Mouse (Mus musculus) left cerebral cortex, postnatal 10 days (tissue): ENCODE measurements at regions not wholly inside any gene's neighbourhood (a gene's known extent, or its start where the extent isn't known, plus 50 kb on each side); places are given as distances from the start of the nearest gene placed in this dataset.

Source experiments
- DNase-seq, 2 experiments: peaks; one replicate each; pipeline ENCODE4 v3.0.0; 2021 to 2022; ENCODE audit warnings: low spot score in 2 of 2, mixed read lengths in 1 of 2; ENCODE audit errors: extremely low spot score in 1 of 2
- intact Hi-C: fragments of 180-260 bp; cut with DNase I; formaldehyde crosslinking; loops from one replicate; pipeline ENCODE4 v1.15.1; 2025

DNA sequence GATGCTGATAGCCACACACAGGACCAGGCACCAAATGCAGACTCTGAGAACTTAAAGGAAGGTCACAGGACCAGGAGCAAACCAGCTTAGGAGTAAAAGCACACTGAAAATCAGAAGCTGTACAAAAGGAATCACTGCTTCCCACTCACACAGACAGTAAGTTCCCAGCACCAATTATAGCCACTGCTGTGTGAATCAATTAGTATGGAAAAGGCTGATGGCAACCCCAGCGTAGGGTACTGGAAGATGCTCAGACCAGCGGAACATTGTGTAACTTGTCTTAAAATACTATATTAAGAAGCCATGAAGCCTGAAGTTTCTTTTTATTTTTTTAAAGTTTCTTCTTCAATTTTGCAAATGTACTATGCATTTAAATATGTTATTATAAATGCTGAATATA lies 115.8 kb downstream of the Lnpk start:
- DNase-seq = no peak
- intact Hi-C loops = no loop called here

DNA sequence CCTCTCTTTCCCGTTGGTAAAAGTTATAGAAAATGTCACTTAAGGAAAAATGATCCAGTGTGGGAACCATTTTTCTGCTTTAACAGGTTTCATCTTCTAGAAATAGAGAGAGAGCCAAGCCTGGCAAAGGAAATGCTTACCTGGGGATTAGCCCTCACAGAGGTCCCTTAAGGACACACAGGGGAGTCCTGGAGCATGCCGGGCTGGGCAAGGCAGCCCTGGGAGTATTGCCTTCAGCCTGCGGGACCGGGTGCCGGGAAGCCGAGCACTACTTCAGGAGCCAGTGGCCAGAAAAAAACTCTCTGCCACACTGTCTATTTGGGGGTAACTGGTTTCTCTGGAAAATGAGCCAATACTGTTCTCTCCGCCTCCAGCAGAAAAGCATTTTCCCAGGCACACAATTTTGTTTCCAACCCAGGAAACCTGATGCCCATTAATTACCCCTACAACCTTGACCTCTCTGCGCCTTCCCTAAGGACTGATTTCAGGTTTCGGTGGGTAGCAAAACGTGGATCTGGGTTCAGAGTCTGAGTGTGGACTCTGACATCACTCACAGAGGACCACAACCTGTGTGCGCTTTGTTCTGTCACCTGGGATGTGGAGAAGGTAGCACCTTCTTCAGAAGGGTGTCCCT lies 117.9 kb downstream of the Lnpk start:
- intact Hi-C loops = no loop called here
- DNase-seq = no peak

DNA sequence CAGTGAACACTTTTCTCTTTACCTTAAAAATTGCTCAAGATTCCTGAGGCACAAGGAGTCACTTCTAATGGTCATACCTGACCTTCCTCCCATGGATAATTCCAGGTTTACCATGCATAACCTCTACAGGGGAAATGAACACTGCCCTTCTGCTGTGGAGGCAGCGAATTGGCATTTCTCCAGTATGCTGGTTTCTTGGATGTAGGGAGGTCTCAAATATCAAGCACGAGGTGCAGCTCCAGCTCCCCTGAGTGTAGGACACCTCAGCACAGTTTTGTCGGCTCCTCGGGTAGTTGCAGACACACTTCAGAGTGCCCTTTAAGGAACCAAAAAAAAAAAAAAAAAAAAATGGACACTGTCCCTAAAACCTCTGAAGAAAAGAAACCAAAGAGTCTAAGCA lies 124.8 kb downstream of the Lnpk start:
- intact Hi-C loops = no loop called here
- no peak for DNase-seq

DNA sequence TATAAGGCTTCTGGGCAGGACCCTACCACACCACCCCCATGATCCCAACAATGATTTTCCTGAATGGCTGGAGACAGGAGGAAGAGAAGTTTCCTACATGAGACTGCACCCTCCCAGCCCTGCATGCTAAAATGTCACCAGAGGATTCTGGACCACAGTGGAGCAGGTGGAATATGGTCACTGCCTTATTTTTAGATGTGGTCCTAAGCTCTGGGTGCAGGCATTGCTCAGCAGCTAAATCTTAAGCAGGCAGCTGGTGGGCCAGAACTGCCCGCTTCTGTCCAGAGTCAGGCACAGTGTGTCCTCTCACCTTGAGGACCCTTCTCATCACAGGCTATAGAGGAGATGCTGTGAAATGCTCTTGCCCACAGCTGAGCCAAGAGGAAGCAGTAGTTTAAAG lies 126.6 kb downstream of the Lnpk start:
- intact Hi-C loops = no loop called here

DNA sequence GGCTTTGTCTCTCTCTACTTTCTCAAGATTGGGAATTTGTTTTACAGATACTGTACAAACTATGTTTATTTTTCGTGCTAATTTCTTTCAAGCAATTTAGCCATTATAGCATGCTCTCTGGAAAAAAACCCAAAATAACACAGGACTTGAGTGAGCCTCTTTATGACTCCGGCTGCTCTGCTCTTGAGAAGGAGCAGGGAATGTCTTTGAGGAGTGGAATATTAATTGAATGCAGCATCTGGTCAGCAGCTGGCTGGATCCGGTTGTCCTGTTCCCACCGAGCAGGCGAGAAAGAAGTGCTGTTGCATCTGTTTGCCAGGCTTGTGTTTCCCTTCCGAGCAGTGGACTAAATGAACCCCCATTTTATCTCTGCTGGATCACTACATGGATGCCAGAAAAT lies 127.7 kb downstream of the Lnpk start:
- intact Hi-C loops = no loop called here
- peak; percentile 19 to 27 for DNase-seq

More for the DNA sequence above, 126.6 kb downstream of the Lnpk start:
- no peak for DNase-seq

DNA sequence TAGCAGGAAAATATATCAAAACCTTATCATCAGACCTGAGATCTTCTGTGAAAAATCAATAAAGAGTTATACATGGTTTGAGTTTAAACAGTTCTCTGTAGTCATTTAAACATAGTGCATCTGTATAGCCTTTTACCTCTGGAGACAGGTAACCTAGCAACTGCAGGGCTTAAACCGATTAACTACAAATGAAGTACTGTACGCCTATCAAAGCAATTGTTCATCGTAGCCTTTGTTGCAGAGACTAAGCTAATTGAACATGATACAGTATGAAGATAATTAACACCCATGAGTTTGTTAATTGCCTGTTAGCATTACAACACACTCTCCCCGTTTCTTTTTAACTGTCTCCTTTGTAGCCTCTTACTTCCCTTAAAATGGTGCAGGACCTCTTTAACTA lies 128.2 kb downstream of the Lnpk start:
- no peak for DNase-seq
- intact Hi-C loops = no loop called here

DNA sequence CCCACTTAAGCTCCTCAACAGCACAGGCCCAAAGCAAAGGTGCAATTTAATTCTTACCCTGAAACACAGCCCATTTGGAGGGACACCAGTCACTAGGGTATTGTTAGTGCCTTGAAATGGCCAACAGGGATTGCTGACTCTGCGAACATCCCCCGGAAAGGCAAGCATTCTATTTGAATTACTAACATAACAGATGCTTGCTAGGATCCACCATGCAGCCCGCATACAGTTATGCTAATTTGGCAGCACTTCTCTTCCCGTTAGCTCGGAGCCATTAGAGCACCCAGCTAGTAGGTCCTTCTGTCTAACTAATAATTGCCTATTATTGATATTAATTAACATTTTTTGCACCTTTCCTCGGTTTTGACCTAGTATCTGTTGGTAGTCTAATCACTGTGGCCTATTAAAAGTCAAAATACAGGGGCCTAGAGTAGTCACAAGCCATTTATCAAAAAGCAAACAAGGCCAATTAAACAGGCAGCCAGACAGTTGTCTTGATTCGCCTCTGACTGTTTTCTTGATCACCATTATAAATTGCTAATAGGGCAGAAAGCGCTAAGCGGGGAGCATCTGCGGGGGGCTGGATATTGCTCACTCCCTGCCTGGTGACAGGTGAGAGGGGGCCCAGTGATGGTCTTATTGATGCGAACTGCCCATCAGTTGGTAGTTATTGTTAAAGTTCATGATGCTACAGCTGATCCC lies 129.0 kb downstream of the Lnpk start:
- no peak for DNase-seq
- intact Hi-C loops = no loop called here

DNA sequence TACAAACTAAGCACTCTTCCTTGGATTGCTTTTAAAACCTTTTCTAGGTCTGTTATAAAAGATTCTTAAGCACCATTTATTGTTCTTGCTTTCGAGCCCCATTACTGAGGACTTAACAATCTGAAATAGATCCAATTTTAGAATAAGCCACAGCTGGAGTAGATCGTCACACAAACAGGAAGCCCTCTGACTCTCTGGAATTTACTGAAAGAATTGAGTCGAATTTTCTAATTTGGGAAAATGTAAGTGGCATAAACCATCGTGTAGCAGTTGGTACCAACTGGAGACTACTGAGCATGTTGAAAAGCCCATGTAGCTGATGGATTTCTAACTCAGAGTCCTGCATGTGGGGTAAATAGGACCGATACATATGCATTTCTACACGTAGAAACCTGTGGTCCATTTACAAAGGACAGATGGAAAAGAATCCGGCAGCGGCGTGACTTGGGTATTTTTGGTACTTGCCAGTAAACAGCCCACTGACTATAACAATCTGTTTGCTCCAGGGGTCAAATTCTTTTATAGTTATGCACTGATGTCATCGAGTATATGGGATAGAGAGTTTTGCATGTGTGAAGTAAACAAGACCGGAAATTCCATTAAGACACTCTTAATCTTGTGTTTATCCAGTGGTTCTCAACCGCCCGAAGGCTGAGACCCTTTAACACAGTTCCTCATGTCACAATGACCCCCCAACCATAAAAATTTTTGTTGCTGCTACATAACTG lies 143.9 kb downstream of the Lnpk start:
- intact Hi-C loops = no loop called here
- no peak for DNase-seq

DNA sequence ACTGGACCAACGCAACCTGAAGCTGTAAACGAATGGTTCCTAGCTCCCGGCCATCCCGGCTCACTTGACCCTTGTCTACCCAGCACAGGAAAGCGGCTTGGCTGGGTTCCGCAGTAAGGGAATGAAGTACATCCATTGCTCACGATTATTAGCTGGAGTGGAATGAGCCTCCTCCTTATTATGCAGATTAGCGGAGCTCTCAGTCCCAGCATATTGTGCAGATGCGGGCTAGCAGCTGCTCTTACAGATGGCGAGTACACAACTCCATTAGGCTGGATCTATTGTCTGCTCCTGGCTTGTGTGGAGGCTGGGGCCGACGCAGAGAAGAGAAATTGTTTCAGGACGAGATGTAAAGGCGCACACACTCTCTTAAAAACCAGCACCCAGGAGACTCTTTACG lies 152.5 kb downstream of the Lnpk start:
- DNase-seq = peak in 1 of 2 experiments; percentile 32
- intact Hi-C loops = loop anchor here (5.0 kb wide), 1 partner anchor 71 kb away; no protein-coding TSS in a partner anchor

DNA sequence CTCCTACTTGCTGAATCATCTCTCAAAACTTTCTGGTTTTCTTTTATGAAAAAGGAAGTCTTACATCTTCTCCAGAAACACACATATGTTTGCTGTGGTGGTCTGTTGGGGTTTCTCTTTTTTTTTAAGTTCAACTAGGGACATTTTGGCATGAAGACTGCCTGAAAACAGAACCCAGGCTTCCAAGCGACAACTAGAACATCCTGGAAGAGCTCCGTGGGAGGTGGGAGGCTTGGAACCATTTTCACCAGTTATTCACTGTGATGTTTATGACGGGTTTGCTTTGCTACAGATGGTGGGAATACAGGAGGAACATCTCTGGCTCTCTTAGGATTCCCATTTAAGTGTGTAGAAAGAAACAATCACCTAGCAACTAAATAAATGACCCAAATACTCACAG lies 154.5 kb downstream of the Lnpk start:
- intact Hi-C loops = loop anchor here (5.0 kb wide), 1 partner anchor 73 kb away; no protein-coding TSS in a partner anchor
- DNase-seq = peak in 1 of 2 experiments; percentile 45

DNA sequence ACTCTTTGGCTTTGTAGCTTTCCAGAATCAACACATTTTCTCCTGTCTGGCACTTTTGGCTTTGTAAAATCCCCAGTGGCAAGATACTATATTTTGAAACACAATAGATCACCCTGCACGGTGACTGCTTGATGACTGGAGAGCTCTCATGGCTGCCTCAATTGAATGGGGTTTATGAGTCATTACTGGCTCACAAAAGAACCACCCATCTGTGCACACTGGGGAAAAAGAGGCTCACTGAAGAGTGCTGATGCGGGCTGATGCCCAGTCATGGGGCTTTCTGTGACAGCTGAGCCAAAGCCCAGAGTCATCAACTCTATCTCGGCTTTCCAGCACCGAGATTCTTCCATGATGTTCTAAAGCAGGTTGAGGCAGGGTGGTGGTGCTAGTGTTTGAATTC lies 163.1 kb downstream of the Lnpk start:
- DNase-seq = no peak
- intact Hi-C loops = no loop called here

DNA sequence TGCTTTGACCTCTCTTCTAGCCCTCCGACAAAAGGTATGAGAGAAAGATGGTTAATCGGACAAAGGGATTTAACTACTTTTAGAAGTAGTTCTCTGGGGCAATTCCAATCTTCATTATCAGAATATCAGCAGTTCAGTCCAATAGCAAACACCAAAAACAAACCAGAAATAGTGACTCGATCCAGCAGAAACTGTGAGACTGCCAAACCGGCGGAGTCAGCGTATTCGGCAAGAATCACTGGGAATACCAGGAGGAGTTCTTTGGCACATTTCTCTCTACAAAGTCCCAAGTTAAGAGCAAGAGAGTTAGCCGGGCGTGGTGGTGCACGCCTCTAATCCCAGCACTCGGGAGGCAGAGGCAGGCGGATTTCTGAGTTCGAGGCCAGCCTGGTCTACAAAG lies 164.5 kb downstream of the Lnpk start:
- intact Hi-C loops = no loop called here
- no peak for DNase-seq

DNA sequence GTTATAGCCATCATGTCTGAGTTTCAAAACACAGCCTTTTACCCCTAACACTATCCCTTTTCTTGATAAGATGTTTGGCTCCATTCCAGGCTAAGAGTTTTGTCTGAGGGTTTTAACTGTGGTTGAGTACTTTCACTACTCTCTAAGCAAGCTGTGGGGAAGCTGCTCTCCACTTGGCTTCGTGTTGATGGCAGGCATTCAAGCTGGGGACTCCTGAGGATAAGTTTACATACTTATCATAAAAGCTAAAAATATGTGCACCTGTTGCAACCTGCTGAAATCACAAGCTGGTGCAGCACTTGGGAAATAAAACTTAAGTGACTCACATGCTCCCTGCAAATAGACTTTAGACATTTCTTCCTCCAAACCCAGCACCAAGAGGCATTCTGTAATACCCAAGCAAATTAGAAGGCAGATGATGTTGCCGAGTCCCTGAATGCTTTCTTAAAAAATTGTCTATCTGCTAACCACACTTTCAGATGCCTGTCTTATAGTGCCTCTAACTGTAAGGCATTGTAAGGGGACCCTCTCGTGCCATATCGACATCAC lies 169.3 kb downstream of the Lnpk start:
- peak; percentile 36 to 50 for DNase-seq
- intact Hi-C loops = no loop called here

DNA sequence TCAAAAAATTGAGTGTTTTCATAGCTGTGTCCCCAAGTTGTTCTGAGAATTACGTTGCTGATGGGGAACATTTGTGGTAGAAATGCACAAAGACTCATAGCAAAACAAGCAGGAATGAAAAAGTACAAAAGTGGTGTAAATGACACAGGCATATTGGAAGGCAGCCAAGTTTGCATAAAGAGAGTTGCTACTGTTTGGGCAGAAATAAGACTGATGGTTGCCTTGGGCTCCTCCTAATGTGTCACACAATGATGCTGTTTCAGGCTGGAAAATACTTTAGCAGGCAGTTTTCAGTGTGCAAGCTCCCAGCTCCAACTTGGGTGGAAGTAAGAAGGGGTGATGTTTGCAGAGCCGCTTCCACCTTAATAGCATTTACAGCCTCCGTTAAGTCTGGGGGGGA lies 174.7 kb downstream of the Lnpk start:
- no peak for DNase-seq
- intact Hi-C loops = no loop called here

DNA sequence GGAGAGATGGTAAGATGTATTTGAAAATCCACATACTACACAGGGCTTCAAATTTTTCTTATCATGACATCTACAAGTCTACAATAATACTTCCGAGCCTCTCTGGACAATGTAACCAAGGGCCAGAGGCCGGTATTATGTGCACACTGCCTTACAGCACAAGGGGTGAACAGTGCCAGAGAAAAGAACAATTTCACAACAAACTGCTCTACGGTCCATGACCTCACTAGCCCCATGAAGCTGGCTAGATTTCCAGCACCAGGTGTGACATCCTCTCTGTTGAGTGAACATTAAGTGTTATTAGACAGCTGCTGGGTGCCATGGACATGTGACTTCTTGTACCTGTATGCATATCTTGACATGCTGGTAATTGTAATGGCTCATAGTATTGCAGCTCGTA lies 188.2 kb downstream of the Lnpk start:
- intact Hi-C loops = no loop called here
- no peak for DNase-seq

DNA sequence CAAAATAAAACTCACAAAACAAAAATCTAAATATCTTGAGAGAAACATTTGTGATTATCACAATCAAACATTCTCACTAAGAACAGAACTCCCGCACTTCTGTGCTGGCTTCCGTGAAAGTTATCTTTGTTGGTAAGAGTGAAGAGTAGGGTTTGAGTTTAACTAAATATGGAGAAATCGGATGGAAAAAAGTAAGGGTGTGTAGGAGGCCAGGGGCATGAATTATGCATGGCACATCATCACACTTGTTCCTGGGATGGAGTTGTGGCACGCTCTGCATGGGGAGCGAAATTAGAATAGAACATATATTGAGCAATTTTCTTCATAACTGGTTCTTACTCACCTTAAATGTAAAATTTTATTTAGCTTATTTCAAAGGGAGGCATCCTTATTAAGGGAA lies 191.2 kb downstream of the Lnpk start:
- DNase-seq = no peak
- intact Hi-C loops = no loop called here

DNA sequence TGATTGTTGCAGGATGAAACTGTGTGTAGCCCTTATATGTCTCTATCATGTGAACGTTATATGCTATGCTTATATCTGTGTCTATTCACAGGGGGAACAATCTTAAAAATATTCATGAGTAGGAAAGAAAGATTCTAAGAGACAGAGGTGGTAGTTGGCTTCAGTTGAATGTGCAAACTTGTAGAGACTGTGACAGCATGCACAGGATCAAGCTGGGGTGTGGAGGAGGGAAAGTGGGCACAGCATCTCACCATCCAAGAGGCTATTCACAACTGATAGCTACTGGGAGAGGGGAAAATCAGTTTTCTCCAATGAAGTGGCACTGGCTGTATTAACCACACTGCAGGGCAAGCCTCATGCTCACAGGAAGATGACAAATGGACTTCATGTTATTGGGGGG lies 194.3 kb downstream of the Lnpk start:
- DNase-seq = no peak

DNA sequence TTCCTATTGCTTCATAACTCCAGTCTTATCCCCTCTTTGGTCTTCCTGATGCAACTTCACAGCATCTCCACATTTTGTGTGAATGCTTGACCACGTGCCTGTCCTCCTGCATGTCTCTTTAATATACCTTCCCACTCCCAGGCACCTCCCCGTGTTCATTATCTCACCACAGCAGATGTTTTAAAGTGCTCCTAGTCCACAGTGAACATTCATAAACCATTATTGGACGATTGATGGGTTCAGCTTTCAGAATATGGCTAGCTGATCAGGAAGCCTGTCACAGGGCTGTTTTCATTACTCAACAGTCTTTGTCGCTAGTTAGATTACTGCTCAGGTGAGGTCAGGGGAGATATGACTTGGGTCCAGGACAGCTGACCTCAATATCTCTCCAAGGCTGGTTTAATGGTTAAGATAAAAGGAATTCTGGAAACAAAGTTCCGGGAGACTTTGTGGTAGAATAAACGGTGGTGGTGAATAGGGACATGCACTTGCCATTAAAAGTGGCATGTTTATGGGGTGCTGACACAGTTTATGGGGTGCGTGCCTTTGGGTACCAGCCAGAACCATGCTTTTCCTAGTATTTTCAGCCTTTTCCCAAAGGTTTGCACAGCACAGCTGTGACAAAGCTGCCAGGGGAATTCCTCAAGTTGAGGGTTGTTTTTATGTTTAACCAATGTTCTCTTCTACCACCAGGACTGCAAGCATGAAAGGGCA lies 198.5 kb downstream of the Lnpk start:
- DNase-seq = no peak
- intact Hi-C loops = no loop called here

More for the DNA sequence above, 194.3 kb downstream of the Lnpk start:
- intact Hi-C loops = no loop called here

DNA sequence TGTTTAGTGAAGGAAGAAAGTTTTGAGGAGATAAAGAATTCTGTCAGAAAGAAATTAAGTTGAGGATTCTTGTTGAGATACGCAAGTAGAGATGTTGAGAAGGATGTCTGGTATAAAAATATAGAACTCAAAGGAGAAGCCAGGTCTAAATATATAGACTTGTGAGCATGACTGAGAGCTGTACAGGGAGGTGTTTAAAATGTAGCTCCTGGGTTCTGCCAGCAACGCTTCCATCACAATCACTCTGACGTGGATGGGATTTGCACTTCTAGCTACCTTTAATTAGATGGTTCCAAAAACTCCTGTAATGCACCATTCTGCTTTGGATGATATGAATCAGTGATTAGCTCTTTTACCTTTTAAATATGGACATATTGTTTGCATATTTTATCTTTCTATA lies 200.5 kb downstream of the Lnpk start:
- intact Hi-C loops = no loop called here
- no peak for DNase-seq
